Mouse (Mus musculus) spleen, postnatal 4 days (tissue): ENCODE results near the gene Pop4.
"Not testable (repeated sequence)": the region's sequence is repeated elsewhere in the genome, so short reads cannot be mapped to it uniquely, and the experiment has no call there.

Experiments used
- DNase-seq, 2 experiments: peaks; one replicate each; pipeline ENCODE4 v3.0.0; 2022; ENCODE audit warnings: low spot score in 2 of 2

Pop4 gene

GRCm38 (mm10) chr7:38270703-38271510 lies at the start of gene Pop4:
Gene Pop4, minus strand, starts transcription at chr7:38271423.
- peak; percentile 83 to 91 for DNase-seq

DNA sequence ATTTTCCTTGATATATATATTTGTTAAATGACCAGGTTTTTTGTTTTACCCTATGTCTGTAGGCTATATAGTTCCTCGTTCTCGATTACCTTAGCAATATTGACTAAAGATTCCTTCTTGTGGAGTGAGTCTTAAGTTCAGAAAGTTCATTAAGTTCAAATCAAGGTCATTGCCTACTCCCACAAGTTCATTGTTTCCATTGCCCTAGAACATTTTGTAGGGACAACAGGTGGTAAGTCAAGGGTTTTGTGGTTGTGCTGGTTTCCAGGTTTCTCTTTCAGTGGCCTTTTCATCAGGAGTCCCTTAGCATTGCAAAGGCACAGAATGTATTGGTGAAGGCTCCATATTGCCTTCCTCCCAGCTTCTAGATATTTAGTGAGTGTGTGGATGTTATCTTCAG lies 49.4 kb upstream of the Pop4 start:
- no peak for DNase-seq

GRCm38 (mm10) chr7:38282192-38282591 lies 11.0 kb upstream of the Pop4 start:
- not testable (repeated sequence) for DNase-seq

DNA sequence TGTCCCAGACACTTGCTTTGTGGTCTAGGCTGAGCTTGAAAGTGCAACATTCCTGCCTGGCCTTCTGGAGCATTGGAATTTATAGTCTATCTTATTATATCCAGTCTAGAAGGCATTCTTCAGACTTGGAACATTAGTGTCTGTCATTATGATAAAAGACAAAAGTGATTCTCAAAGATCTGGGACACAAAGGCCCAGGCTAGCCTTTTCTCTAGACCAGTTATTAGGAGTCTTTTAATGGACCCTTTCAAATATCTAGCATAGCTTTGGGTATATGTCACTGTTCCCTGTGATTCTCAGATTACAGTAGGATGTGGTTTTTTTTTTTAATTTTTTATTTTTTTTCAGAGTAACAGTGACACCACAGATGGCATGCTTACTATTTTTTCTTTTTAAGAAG lies 1.3 kb upstream of the Pop4 start:
- no peak for DNase-seq

- DNase-seq, result no peak
Measured at GRCm38 (mm10) chr7:38271859-38272258, 636 bp upstream of the Pop4 start.

GRCm38 (mm10) chr7:38271511-38271811 lies 238 bp upstream of the Pop4 start:
- DNase-seq, result no peak

- DNase-seq, result no peak
Measured at GRCm38 (mm10) chr7:38267006-38267680, 4.1 kb downstream of the Pop4 start.

DNA sequence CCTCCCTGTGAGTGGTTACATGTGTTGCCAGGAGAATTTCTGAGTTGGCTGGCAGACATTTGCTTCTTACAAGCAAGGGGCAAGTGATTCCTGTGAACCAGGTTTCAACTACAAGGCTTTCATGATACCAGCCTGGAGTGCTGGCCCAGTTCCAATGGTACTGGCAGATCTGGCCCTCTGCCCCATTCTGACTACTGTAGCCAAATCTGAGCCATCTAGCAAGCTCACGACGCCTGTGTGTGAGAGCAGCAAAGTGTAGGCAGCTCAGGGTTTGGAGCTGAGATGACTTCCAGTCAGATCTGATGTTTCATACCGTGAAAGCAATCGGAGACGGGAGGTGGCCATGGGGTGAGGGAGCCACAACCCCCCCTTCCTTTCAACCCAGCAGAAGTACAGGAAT lies 8.8 kb downstream of the Pop4 start:
- DNase-seq, result no peak

- DNase-seq, result no peak
Measured at GRCm38 (mm10) chr7:38259631-38260030, 11.6 kb downstream of the Pop4 start.

GRCm38 (mm10) chr7:38253441-38253840 lies 17.8 kb downstream of the Pop4 start:
- DNase-seq, result no peak

DNA sequence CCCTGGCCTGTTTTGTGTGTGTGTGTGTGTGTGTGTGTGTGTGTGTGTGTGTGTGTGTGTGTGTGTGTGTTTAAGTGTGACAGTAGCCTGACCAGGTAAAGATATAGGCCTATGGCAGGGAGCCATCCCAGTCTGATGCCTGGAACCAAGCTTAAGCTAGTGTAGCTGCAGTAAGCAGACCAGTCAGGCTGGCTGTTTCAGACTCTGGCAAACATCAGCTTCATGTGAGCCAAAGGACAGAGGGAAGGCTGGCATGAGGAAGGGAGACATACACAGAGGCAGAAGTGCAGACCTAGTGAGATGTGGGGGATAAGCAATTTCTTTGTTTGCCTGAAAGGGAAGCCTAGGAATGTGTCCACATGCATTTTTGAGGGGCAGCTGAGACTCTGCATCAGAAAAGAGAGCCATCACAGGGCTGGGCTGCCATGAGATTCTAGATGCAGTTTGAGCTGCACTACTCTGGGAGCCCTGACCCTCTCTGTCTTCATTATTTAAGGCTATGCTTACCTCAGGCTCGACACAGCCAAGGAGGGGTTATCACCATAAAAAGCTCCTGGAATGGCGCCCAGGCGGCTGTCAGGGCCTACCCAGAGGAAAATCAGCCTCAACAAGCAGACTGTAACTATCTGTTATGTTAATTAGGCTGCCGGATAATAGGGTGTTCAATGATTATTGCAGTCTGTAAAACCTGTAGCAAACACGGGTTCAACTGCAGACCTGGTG lies 19.6 kb downstream of the Pop4 start:
- DNase-seq, result no peak

DNA sequence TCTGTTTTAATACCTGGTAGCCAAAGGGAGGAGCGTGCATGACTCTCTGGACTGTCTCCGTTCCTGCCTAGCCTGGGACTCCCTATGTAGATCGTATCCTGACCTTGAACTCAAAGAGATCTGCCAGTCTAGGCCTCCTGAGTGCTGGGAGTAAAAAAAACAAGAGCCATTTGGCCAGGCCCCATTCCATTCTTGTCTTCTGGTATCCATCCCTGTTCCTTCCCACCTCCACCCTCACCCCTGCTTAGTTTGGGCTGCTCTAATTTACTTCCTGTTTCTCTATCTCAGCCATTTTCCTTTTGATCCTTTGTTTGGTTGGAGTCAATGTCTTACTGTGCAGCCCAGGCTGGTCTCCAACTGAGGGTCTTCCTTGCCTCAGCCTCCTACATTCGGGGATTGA lies 28.8 kb downstream of the Pop4 start:
- DNase-seq, result no peak

DNA sequence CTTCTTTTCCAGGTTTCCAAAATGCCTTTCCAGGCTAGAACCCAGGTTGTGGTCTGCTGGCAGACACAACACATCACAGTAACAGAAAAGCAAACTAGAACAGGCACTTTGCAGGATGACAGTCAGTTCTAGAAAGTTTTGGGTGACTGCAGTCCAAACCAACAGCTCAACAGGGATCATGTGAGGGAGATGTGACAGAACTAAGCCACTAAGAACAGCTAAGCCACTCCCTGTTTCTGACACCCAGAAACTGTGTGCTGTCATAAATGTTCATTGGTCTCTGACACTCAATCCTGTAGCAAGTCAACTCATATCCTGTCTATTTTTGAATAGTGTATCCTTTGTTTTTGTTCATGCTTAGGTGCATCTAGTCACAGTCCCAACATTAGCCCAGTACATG lies 34.1 kb downstream of the Pop4 start:
- no peak for DNase-seq

DNA sequence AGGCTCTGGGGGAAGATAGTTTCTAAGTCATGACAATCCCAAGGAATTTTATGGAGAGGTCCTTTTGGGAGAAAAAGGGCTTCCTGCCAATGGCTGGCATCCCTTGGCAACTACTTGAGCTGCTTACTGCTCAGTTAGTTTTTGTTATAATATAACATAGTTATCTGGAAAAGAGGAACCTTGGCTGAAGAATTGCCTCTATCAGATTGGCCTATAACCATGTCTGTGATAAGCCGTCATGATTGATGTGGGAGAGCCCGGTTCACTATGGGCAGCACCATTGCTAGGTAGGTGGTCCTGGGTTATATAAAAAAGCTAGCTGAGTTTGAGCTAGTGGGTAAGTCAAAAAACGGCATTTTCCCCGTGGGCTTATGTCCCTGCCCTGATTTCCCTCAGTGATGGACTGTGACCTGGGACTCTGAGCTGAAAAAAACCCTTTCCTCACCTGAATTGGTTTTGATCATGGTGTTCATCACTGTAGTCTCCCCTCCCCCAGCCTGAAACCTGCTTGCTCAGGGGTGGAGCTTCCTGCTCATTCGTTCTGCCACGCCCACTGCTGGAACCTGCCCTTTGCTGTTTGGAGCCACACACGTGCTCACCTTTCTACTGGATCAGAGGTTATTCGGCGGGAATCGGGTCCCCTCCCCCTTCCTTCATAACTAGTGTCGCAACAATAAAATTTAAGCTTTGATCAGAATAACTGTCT lies 34.7 kb downstream of the Pop4 start:
- no peak for DNase-seq

- DNase-seq, result no peak
Measured at GRCm38 (mm10) chr7:38230285-38230684, 40.9 kb downstream of the Pop4 start.

DNA sequence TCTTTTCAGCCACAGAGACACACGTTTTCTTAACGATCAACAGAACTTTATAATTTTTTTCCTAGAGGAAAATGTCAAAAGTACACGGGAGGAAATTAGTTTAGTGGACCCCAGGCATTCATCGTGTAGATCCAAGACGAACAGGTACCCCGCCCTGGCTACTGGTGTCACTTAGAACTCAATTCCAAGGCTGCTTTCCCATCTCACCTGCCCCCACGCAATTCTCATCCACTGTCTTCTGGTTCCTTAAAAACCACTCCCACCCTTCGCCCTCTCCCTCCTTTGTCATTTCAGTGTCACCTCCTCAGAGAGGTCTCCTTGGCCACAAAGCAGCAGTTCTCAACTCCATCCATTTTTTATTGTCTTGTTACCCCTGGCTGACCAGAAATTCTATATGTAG lies 42.9 kb downstream of the Pop4 start:
- no peak for DNase-seq

GRCm38 (mm10) chr7:38227900-38228298 lies 43.3 kb downstream of the Pop4 start, which contains the start of gene Plekhf1:
Gene Plekhf1, minus strand, starts transcription at chr7:38228016.
- DNase-seq, result peak; percentile 75 to 85

DNA sequence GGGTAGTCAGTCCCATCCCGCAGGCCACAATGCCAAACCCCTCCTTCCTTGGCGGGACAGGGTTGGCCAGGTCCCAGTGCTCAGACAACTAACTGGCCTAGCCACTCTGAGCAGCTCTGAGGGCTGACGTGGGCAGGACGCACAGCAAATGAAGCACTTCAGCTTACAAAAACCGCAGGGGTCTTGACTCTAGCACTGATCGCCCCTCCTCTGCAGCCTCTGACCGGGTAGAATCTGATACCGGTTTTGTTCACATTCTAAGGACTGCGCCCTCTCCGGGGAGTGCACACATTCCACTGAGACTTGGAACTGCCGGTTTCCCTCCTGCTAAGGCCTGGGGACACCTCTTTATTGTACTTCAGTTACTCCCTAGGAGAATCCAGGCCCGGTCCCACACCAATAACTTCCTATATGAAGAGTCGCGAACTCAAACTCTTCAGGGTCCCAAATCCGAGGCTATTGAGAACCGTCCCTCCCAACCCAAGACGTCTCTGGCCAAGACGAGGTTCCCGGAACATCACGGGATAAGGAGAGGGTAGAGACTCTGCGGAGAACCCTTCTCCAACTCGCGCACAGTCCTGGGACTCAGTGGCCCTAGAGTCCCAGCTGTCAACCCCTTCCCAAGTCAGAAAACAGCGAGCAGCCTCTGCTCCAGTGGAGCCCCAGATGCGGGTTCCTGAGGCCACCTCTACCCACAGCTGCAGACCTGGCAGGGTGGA lies 43.9 kb downstream of the Pop4 start:
- no peak for DNase-seq

- no peak for DNase-seq
Measured at GRCm38 (mm10) chr7:38226226-38226625, 45.0 kb downstream of the Pop4 start.

DNA sequence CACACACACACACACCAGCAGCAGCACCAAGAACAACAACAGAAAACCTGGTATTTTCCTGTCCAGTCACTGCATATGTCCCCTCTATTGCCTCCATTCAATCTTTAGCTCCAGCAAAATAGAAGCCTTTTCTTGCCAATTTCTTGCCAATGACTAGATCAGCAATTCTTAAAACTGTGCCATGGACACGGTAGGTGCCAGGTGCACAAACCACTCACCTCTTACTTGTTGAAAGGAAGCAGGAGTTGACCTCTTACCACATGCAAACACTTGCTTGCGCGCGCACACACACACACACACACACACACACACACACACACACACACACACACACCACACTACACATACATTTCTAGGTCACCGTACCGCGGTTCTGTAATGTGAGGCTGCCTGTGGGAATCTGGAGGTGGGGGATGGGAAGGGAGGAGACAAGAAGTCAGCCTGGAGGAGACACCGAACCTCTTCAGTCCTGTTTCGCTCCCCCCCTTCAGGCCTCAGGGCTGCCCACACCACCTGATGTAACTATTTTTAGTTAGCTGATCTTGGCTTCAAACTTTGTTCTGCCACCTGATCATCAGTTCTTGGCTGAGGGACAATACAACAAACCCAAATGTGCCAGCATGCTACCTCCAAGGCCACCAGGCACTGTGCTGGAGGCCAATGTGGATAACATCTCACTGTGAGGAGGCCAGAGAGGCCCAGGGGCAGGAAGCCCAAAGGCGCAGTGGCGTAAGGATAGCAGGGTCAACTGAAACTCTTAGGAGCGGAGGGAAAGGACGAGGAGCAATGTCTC lies 46.5 kb downstream of the Pop4 start:
- DNase-seq, result no peak

DNA sequence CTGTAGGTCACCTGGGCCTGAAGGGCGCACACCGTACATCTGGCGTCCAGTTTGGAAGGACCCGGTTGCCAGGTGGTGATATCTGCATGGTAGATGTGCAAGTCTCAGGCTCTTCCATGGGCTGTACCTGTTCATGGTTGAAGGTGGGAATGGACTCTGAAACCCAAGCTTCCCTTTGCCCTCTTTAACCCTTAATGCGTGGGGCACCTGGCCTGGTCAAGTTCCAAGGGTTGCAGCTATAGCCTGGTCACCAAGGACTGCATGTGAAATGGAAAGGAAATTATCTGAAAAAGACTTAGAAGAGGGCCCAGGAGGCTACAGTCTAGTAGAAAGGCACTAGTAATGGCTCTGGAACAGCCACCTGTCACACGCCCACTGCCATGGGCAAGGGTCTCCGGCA lies 50.4 kb downstream of the Pop4 start:
- DNase-seq, result no peak
